Mouse (Mus musculus): ENCODE measurements at regions not wholly inside any gene's neighbourhood (a gene's known extent, or its start where the extent isn't known, plus 50 kb on each side); places are given as distances from the start of the nearest gene placed in this dataset.

GRCm38 (mm10) chr3:12262342-12262741 lies 1926.9 kb upstream of the Gm38303 start:
- no peak for DNase-seq (ENCODE audit: low spot score in 2 of 2)

- no peak for DNase-seq (ENCODE audit: low spot score in 2 of 2)
Observed at GRCm38 (mm10) chr3:12257650-12258049, 1922.2 kb upstream of the Gm38303 start.

- no peak for DNase-seq (ENCODE audit: low spot score in 2 of 2)
Observed at GRCm38 (mm10) chr3:12246145-12246544, 1910.7 kb upstream of the Gm38303 start.

GRCm38 (mm10) chr3:12241026-12241425 lies 1905.5 kb upstream of the Gm38303 start:
- no peak for DNase-seq (ENCODE audit: low spot score in 2 of 2)

- no peak for DNase-seq (ENCODE audit: low spot score in 2 of 2)
Observed at GRCm38 (mm10) chr3:12227741-12228480, 1892.4 kb upstream of the Gm38303 start.

- no peak for DNase-seq (ENCODE audit: low spot score in 2 of 2)
Observed at GRCm38 (mm10) chr3:12226816-12227215, 1891.3 kb upstream of the Gm38303 start.

- no peak for DNase-seq (ENCODE audit: low spot score in 2 of 2)
Observed at GRCm38 (mm10) chr3:12224851-12225250, 1889.4 kb upstream of the Gm38303 start.

- no peak for DNase-seq (ENCODE audit: low spot score in 2 of 2)
Observed at GRCm38 (mm10) chr3:12216035-12216434, 1880.6 kb upstream of the Gm38303 start.

- peak in 1 of 2 experiments; percentile 3 for DNase-seq (ENCODE audit: low spot score in 2 of 2)
Observed at GRCm38 (mm10) chr3:12214821-12215220, 1879.3 kb upstream of the Gm38303 start.

- DNase-seq (ENCODE audit: low spot score in 2 of 2): no peak
Observed at GRCm38 (mm10) chr3:12173371-12173770, 1837.9 kb upstream of the Gm38303 start.

- no peak for DNase-seq (ENCODE audit: low spot score in 2 of 2)
Observed at GRCm38 (mm10) chr3:12151329-12151728, 1815.8 kb upstream of the Gm38303 start.

All from layer of hippocampus, adult 8-10 months (tissue).